Mouse (Mus musculus): Measurements from ENCODE around the gene Serpina3g. TPM values are rescaled to one million over a fixed set of nuclear protein-coding genes. Genes with fewer than 3 reads are reported as not detected.
A peak's percentile ranks its signal among the peaks of the same experiment; 100 is the strongest.

The Serpina3g gene
- 27.1 and 33.7 TPM in 2 replicates for polyA plus RNA-seq (2015; fragmentation: Nextera tagmentation; extraction: Ambion mirVana)

DNA sequence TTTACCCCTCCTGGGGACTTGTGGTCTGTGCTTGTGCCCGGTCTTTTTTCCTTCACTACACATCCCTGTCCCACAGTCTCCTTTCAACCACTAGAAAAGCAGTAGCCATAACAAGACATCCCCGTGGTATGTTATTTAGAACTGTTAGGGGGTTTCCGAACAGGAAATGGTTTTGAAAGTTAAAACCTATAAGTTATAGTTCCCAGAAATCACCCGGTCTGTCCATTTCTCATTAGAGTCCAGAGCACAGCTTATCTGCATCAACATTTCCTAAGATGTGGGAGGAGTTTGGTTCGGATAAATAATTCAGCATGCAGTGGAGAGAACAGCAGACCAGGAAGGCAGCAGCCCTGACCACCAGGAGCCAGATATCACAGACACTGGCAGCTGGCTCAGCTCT is at the start of gene Serpina3g:
Gene Serpina3g, plus strand, starts transcription at position 331 of the 400 bp plus-strand sequence.
- Histone ChIP-seq H3K4me3 (ENCODE audit: low read depth, low read length) (no peak within 1 kb of the TSS), H3K4me2 (replicated peaks; ENCODE audit: low read depth, low read length) (0 out of 2 replicates have a peak within 1 kb of the TSS, but pooled peaks have one; percentile 19)
- TF ChIP-seq EP300 (IDR thresholded peaks at IDR 0.05) (0 out of 2 replicates have a peak, but pooled peaks have one; percentile 12), CTCF (IDR thresholded peaks at IDR 0.05) (no peak)

DNA sequence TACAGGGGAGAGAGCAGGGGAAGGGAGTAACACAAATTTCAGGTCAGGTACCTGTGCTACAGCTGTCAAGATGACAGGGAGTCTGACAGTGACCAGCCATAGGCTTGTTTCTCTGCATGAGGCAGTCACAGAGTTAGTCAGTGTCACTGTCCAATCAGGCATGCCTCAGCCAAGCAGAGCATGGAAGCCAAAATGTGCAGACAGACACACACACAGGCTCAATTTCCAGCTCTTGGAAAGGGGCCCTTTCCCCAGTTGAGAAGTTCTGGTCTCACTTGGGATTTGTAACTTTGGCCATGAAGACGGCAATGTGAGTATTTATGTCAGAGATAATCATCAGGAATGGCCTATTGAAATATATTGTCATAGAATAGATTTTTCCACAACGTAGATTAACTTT is 46.8 kb upstream of the Serpina3g start:
- H3K27ac ChIP-seq (ENCODE audit: low read length) = no peak overlapping the region
- DNase-seq (ENCODE audit: low spot score) (no peak), ATAC-seq (no peak)
- no peaks in the 10 kb centered on the region for H3K36me3 ChIP-seq (ENCODE audit: insufficient read depth, low read length)
- no peaks in the 10 kb centered on the region for H3K27me3 ChIP-seq (replicated peaks; ENCODE audit: insufficient read depth, low read length)
- no peak overlapping the region for H3K4me2 ChIP-seq (replicated peaks; ENCODE audit: low read depth, low read length)
- no peak for TF ChIP-seq CTCF (IDR thresholded peaks at IDR 0.05)
- H3K9ac ChIP-seq (replicated peaks; ENCODE audit: low read depth) = no peak overlapping the region
- no peak overlapping the region for H3K4me3 ChIP-seq (ENCODE audit: low read depth, low read length)
- no peaks in the 10 kb centered on the region for H3K9me3 ChIP-seq (ENCODE audit: low read length)
- no peaks in the 10 kb centered on the region for H3K4me1 ChIP-seq (ENCODE audit: insufficient read depth, low read depth, low read length)
- 61% methylated on average over 2 of the region's 2 CpGs for WGBS

More for the DNA sequence above, at the start of gene Serpina3g:
- Histone ChIP-seq H3K9ac (replicated peaks; ENCODE audit: low read depth) (no peak within 1 kb of the TSS), H3K27ac (ENCODE audit: low read length) (no peak within 1 kb of the TSS), H3K27me3 (replicated peaks; ENCODE audit: insufficient read depth, low read length) (no peaks in the 10 kb centered on the region), H3K4me1 (ENCODE audit: insufficient read depth, low read depth, low read length) (no peaks in the 10 kb centered on the region), H3K36me3 (ENCODE audit: insufficient read depth, low read length) (no peaks in the 10 kb centered on the region), H3K9me3 (ENCODE audit: low read length) (no peaks in the 10 kb centered on the region)
- WGBS = 31% methylated on average over 5 of the region's 5 CpGs
- DNase-seq (ENCODE audit: low spot score) (peak; percentile 70), ATAC-seq (peak; percentile 53; the same call in 1 of the 2 replicates)

DNA sequence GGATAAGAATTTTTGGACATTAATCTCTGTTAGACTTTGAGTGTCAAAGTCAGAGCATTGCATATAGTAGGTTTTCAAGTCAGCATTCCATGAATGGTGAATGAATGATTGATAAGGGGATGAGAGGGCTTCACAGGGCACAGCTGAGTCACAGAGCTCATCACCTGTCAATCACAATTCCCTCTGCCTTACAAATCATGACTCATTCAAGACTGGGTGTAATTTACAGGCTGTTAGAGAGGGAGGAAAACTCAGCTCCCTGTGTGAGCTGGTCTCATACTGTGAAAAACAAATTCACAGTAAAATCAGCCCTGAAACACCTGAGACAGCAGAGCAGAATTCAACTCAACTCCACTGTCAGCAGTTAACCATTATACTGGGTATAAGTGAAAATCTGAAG is 45.2 kb upstream of the Serpina3g start:
- Histone ChIP-seq H3K9me3 (ENCODE audit: low read length) (no peaks in the 10 kb centered on the region), H3K9ac (replicated peaks; ENCODE audit: low read depth) (no peak overlapping the region), H3K36me3 (ENCODE audit: insufficient read depth, low read length) (no peaks in the 10 kb centered on the region), H3K27me3 (replicated peaks; ENCODE audit: insufficient read depth, low read length) (no peaks in the 10 kb centered on the region), H3K27ac (ENCODE audit: low read length) (no peak overlapping the region), H3K4me3 (ENCODE audit: low read depth, low read length) (no peak overlapping the region), H3K4me1 (ENCODE audit: insufficient read depth, low read depth, low read length) (no peaks in the 10 kb centered on the region), H3K4me2 (replicated peaks; ENCODE audit: low read depth, low read length) (no peak overlapping the region)
- DNase-seq (ENCODE audit: low spot score) (no peak), ATAC-seq (no peak)
- TF ChIP-seq CTCF (IDR thresholded peaks at IDR 0.05) (no peak), EP300 (IDR thresholded peaks at IDR 0.05) (no peak)

DNA sequence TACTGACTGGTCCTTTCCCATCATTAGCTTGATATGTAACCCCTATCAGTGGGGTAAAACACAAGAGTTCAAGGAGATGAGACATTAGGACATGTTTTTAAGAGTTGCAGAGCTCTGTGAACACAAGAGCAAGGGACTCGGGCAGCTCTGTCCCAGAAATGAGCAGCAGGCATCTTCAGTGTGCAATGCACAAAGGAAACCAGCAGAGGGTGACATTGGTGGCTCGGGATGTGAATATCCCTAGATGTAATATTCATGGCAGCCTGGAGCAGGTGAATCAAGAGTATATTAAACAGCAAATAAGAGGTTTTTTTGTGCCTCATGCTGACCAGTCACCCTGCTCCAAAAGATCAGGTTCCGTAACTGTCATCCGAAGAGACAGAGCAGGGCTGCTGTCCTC is 26.9 kb upstream of the Serpina3g start:
- Histone ChIP-seq H3K4me3 (ENCODE audit: low read depth, low read length) (no peak overlapping the region), H3K9ac (replicated peaks; ENCODE audit: low read depth) (no peak overlapping the region), H3K36me3 (ENCODE audit: insufficient read depth, low read length) (no peaks in the 10 kb centered on the region), H3K27me3 (replicated peaks; ENCODE audit: insufficient read depth, low read length) (no peaks in the 10 kb centered on the region), H3K4me2 (replicated peaks; ENCODE audit: low read depth, low read length) (no peak overlapping the region), H3K9me3 (ENCODE audit: low read length) (no peaks in the 10 kb centered on the region), H3K27ac (ENCODE audit: low read length) (no peak overlapping the region), H3K4me1 (ENCODE audit: insufficient read depth, low read depth, low read length) (no peaks in the 10 kb centered on the region)
- ATAC-seq (no peak), DNase-seq (ENCODE audit: low spot score) (no peak)
- 64% methylated on average over 4 of the region's 4 CpGs for WGBS
- TF ChIP-seq CTCF (IDR thresholded peaks at IDR 0.05) = peak; percentile 17; the same call in 1 of the 2 replicates
- no peak for TF ChIP-seq EP300 (IDR thresholded peaks at IDR 0.05)

DNA sequence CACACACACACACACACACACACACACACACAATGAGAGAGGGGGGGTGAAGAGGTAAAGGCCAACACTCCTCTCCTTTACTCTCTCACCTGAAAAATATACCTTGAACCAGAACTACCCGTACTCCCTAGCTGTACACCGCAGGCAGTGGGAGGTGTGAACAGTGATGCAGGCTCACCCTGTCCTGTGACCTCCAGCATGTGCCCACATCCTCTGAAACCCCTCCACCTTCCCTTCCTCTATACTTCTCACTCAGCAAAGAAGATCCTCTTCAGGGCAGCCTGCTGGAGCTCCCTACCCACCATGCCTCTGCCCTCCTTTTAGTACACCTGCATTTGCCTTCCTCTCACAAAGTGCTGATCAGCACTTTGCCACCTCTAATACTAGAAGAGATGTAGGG is 26.2 kb upstream of the Serpina3g start:
- TF ChIP-seq EP300 (IDR thresholded peaks at IDR 0.05) (no peak), CTCF (IDR thresholded peaks at IDR 0.05) (no peak)
- Histone ChIP-seq H3K4me2 (replicated peaks; ENCODE audit: low read depth, low read length) (no peak overlapping the region), H3K9ac (replicated peaks; ENCODE audit: low read depth) (no peak overlapping the region), H3K27me3 (replicated peaks; ENCODE audit: insufficient read depth, low read length) (no peaks in the 10 kb centered on the region), H3K4me3 (ENCODE audit: low read depth, low read length) (no peak overlapping the region), H3K27ac (ENCODE audit: low read length) (no peak overlapping the region), H3K9me3 (ENCODE audit: low read length) (no peaks in the 10 kb centered on the region), H3K36me3 (ENCODE audit: insufficient read depth, low read length) (no peaks in the 10 kb centered on the region), H3K4me1 (ENCODE audit: insufficient read depth, low read depth, low read length) (no peaks in the 10 kb centered on the region)
- DNase-seq (ENCODE audit: low spot score) (no peak), ATAC-seq (no peak)
- WGBS = 84% methylated on average over 2 of the region's 2 CpGs

DNA sequence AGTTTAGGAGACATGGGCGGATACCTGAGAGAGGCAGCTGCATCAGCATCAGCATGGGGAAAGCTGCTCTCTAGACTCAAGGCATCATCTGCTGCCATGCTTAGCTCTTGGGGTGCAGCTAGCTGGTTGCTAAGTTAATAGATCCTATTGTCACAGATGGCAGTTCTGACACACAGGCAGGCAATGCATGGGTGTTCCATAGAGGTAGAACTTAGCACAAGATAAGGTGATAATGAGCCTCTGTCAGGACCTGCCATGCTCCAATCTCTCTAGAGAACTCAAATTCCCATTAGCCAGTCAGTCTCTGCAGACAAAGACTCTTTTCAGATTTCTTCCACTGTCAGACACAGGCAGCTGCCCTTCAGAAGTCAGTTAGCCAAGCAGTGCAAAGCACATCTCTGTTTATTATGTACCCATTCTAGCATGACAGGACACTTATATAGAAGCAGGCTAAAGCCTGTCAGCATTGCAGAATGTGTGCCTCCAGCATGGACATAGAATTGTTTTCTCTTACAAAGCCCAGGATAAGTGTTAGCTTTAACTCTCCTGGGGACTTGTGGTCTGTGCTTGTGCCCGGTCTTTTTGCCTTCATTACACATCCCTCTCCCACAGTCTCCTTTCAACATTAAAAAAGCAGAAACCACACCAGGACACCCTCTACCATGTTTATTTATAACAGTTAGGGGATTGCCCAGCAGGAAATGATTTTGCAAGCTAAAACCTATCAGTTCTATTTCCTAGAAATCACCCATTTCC is 22.2 kb upstream of the Serpina3g start:
- no peak overlapping the region for H3K9ac ChIP-seq (replicated peaks; ENCODE audit: low read depth)
- H3K27me3 ChIP-seq (replicated peaks; ENCODE audit: insufficient read depth, low read length) = no peaks in the 10 kb centered on the region
- no peak overlapping the region for H3K4me2 ChIP-seq (replicated peaks; ENCODE audit: low read depth, low read length)
- WGBS = 55% methylated on average over 2 of the region's 2 CpGs
- no peaks in the 10 kb centered on the region for H3K4me1 ChIP-seq (ENCODE audit: insufficient read depth, low read depth, low read length)
- H3K36me3 ChIP-seq (ENCODE audit: insufficient read depth, low read length) = no peaks in the 10 kb centered on the region
- DNase-seq (ENCODE audit: low spot score) (peak; percentile 11), ATAC-seq (no peak; the same call in 1 of the 2 replicates)
- H3K9me3 ChIP-seq (ENCODE audit: low read length) = no peaks in the 10 kb centered on the region
- H3K27ac ChIP-seq (ENCODE audit: low read length) = no peak overlapping the region
- 0 out of 2 replicates have a peak, but pooled peaks have one; percentile 28 for TF ChIP-seq EP300 (IDR thresholded peaks at IDR 0.05)
- no peak for TF ChIP-seq CTCF (IDR thresholded peaks at IDR 0.05)
- H3K4me3 ChIP-seq (ENCODE audit: low read depth, low read length) = no peak overlapping the region

Data from lung, postnatal 0 days (tissue).